Mouse (Mus musculus) forebrain, embryonic 14.5 days (tissue): Measurements from ENCODE around the gene Glis3. TPM values are rescaled to one million over a fixed set of nuclear protein-coding genes. Genes with fewer than 3 reads are reported as not detected.

Experiments
- ATAC-seq: fragments of 200-750 bp; cut with Nextera tagmentation; 2 replicates; pipeline ENCODE4 v1.8.0; 2017; ENCODE audit warnings: mild to moderate bottlenecking, moderate library complexity
- DNase-seq: peaks from one replicate; pipeline ENCODE4 v3.0.0-alpha.2; 2015; ENCODE audit warnings: low spot score
- H3K27ac ChIP-seq: fragments of 300-500 bp; sonication (generic); 2 replicates; pipeline ENCODE4 v1.5.1; 2014; ENCODE audit warnings: low read depth, mild to moderate bottlenecking, control low read depth, low read length, moderate library complexity
- H3K27me3 ChIP-seq: fragments of 300-500 bp; sonication (generic); replicated peaks from 2 replicates; pipeline ENCODE4 v1.6.1; 2014; ENCODE audit warnings: low read length, control low read depth, mixed read lengths; ENCODE audit not compliant: control insufficient read depth, insufficient read depth
- H3K36me3 ChIP-seq: fragments of 300-500 bp; sonication (generic); 2 replicates; pipeline ENCODE4 v1.6.1; 2014; ENCODE audit warnings: low read length, control low read depth; ENCODE audit not compliant: control insufficient read depth, insufficient read depth
- H3K4me1 ChIP-seq: fragments of 300-500 bp; sonication (generic); 2 replicates; pipeline ENCODE4 v1.6.1; 2014; ENCODE audit warnings: antibody characterized with exemption, low read length, control low read depth; ENCODE audit not compliant: control insufficient read depth, insufficient read depth
- H3K4me2 ChIP-seq: fragments of 300-500 bp; sonication (generic); 2 replicates; pipeline ENCODE4 v1.6.1; 2014; ENCODE audit warnings: mild to moderate bottlenecking, control low read depth, low read length
- H3K4me3 ChIP-seq: fragments of 300-500 bp; sonication (generic); 2 replicates; pipeline ENCODE4 v1.5.1; 2014; ENCODE audit warnings: low read depth, low read length, control low read depth
- H3K9ac ChIP-seq: fragments of 300-500 bp; sonication (generic); 2 replicates; pipeline ENCODE4 v1.6.1; 2014; ENCODE audit warnings: mild to moderate bottlenecking, low read length, control low read depth, moderate library complexity
- H3K9me3 ChIP-seq: fragments of 300-500 bp; sonication (generic); replicated peaks from 2 replicates; pipeline ENCODE4 v1.6.1; 2016; ENCODE audit warnings: low read length, control low read depth, mixed read lengths; ENCODE audit not compliant: control insufficient read depth
- WGBS: fragments of 180-500 bp; shearing (Covaris S2); extraction: QIAGEN DNeasy Blood & Tissue Kit; methylation state at CpG from one replicate; pipeline ENCODE4 v1.1.7; 2014; 5-methylcytosine and 5-hydroxymethylcytosine counted together
- polyA plus RNA-seq: library from polyadenylated mRNA; unstranded; fragments of >200 nt; fragmentation: Nextera tagmentation; extraction: Ambion mirVana; gene quantifications from 2 replicates; pipeline ENCODE4 v1.2.1, GENCODE M21; 2014

Gene Glis3
- polyA plus RNA-seq, 1 experiment from 2014 or later: 0.46 TPM

- Histone ChIP-seq H3K4me2 (no peak overlapping the region), H3K9ac (no peak overlapping the region), H3K27me3 (0 out of 2 replicates have a peak, but pooled peaks cover 3% of the 10 kb centered on the region), H3K4me3 (no peak overlapping the region), H3K9me3 (no peaks in the 10 kb centered on the region), H3K36me3 (no peaks in the 10 kb centered on the region), H3K27ac (no peak overlapping the region), H3K4me1 (peaks cover 3% of the 10 kb centered on the region; the same call in 1 of the 2 replicates)
- ATAC-seq (peak; percentile 40), DNase-seq (peak; percentile 65)
- WGBS: 28% methylated on average over 4 of the region's 4 CpGs
Observed at GRCm38 (mm10) chr19:28685484-28685883, 5.6 kb upstream of the Glis3 start.

GRCm38 (mm10) chr19:28684347-28684746, 4.5 kb upstream of the Glis3 start:
- peaks cover 10% of the 10 kb centered on the region for H3K27me3 ChIP-seq
- no peak overlapping the region for H3K9ac ChIP-seq
- H3K27ac ChIP-seq: no peak overlapping the region
- 92% methylated on average over 6 of the region's 6 CpGs for WGBS
- no peak overlapping the region for H3K4me2 ChIP-seq
- no peaks in the 10 kb centered on the region for H3K9me3 ChIP-seq
- no peak for DNase-seq
- no peak overlapping the region for H3K4me3 ChIP-seq
- H3K36me3 ChIP-seq: no peaks in the 10 kb centered on the region
- peaks cover 6% of the 10 kb centered on the region for H3K4me1 ChIP-seq
- no peak for ATAC-seq

GRCm38 (mm10) chr19:28683346-28683745, 3.5 kb upstream of the Glis3 start:
- Histone ChIP-seq H3K4me2 (no peak overlapping the region), H3K9ac (no peak overlapping the region), H3K27me3 (peaks cover 19% of the 10 kb centered on the region), H3K4me1 (peaks cover 14% of the 10 kb centered on the region), H3K4me3 (no peak overlapping the region), H3K27ac (no peak overlapping the region), H3K36me3 (no peaks in the 10 kb centered on the region), H3K9me3 (no peaks in the 10 kb centered on the region)
- DNase-seq (no peak), ATAC-seq (no peak)
- WGBS: 95% methylated on average over 4 of the region's 4 CpGs

- no peak for DNase-seq
- H3K27me3 ChIP-seq: peaks cover 30% of the 10 kb centered on the region
- peak overlapping the region; percentile 53 for H3K4me3 ChIP-seq
- H3K4me1 ChIP-seq: peaks cover 19% of the 10 kb centered on the region
- H3K4me2 ChIP-seq: peak overlapping the region; percentile 99
- H3K9me3 ChIP-seq: no peaks in the 10 kb centered on the region
- H3K9ac ChIP-seq: peak overlapping the region; percentile 60
- ATAC-seq: peak; percentile 19; the same call in 1 of the 2 replicates
- WGBS: under 1% methylated on average over 28 of the region's 28 CpGs
- H3K27ac ChIP-seq: no peak overlapping the region
- H3K36me3 ChIP-seq: no peaks in the 10 kb centered on the region
Observed at GRCm38 (mm10) chr19:28679291-28679775, 544 bp downstream of the Glis3 start.

- DNase-seq: no peak
- H3K4me3 ChIP-seq: peak overlapping the region; percentile 53
- no peaks in the 10 kb centered on the region for H3K9me3 ChIP-seq
- ATAC-seq: no peak
- H3K4me2 ChIP-seq: peak overlapping the region; percentile 99
- H3K36me3 ChIP-seq: no peaks in the 10 kb centered on the region
- H3K9ac ChIP-seq: peak overlapping the region; percentile 45
- under 1% methylated on average over 30 of the region's 30 CpGs for WGBS
- H3K4me1 ChIP-seq: peaks cover 19% of the 10 kb centered on the region
- no peak overlapping the region for H3K27ac ChIP-seq
- H3K27me3 ChIP-seq: peaks cover 30% of the 10 kb centered on the region
Observed at GRCm38 (mm10) chr19:28678646-28679270, 1.1 kb downstream of the Glis3 start.

GRCm38 (mm10) chr19:28677728-28678438, 2.0 kb downstream of the Glis3 start:
- no peaks in the 10 kb centered on the region for H3K36me3 ChIP-seq
- DNase-seq (no peak), ATAC-seq (no peak)
- peak overlapping the region; percentile 99 for H3K4me2 ChIP-seq
- under 1% methylated on average over 30 of the region's 32 CpGs for WGBS
- no peaks in the 10 kb centered on the region for H3K9me3 ChIP-seq
- peak overlapping the region; percentile 45 for H3K9ac ChIP-seq
- no peak overlapping the region for H3K27ac ChIP-seq
- H3K4me1 ChIP-seq: peaks cover 19% of the 10 kb centered on the region
- H3K27me3 ChIP-seq: peaks cover 30% of the 10 kb centered on the region
- peak overlapping the region; percentile 53 for H3K4me3 ChIP-seq

- 28% methylated on average over 8 of the region's 8 CpGs for WGBS
- no peak overlapping the region for H3K27ac ChIP-seq
- no peak for DNase-seq
- H3K4me2 ChIP-seq: peak overlapping the region; percentile 99; the same call in 1 of the 2 replicates
- no peaks in the 10 kb centered on the region for H3K36me3 ChIP-seq
- H3K27me3 ChIP-seq: peaks cover 30% of the 10 kb centered on the region
- no peak for ATAC-seq
- H3K4me3 ChIP-seq: peak overlapping the region; percentile 53
- peaks cover 19% of the 10 kb centered on the region for H3K4me1 ChIP-seq
- H3K9me3 ChIP-seq: no peaks in the 10 kb centered on the region
- H3K9ac ChIP-seq: no peak overlapping the region
Observed at GRCm38 (mm10) chr19:28677045-28677727, 2.7 kb downstream of the Glis3 start.

- Histone ChIP-seq H3K36me3 (no peaks in the 10 kb centered on the region), H3K27ac (no peak overlapping the region), H3K4me1 (no peaks in the 10 kb centered on the region), H3K9me3 (no peaks in the 10 kb centered on the region), H3K4me2 (no peak overlapping the region), H3K9ac (no peak overlapping the region), H3K4me3 (no peak overlapping the region), H3K27me3 (no peaks in the 10 kb centered on the region)
- ATAC-seq: no peak
- no peak for DNase-seq
- 93% methylated on average over 9 of the region's 9 CpGs for WGBS
Observed at GRCm38 (mm10) chr19:28663781-28664180, 16.1 kb downstream of the Glis3 start.
